Mouse (Mus musculus) liver, adult 2 months (tissue): ENCODE data around the gene Rgs5. TPM values are rescaled to one million over a fixed set of nuclear protein-coding genes. Genes with fewer than 3 reads are reported as not detected.
A peak's percentile ranks its signal among the peaks of the same experiment; 100 is the strongest.

ENCODE experiments used
- DNase-seq: peaks from one replicate; pipeline ENCODE4 v3.0.0-alpha.2; 2011; ENCODE audit warnings: low read depth, low spot score; ENCODE audit errors: extremely low read depth
- H3K27ac ChIP-seq: fragments of 200-500 bp; replicated peaks from 2 replicates; pipeline ENCODE4 v1.5.1; 2012; ENCODE audit warnings: low read depth, mild to moderate bottlenecking, control low read depth, inconsistent platforms, low read length; ENCODE audit not compliant: insufficient read depth
- H3K27me3 ChIP-seq: fragments of 200-500 bp; 2 replicates; pipeline ENCODE4 v1.6.1; 2012; ENCODE audit warnings: mild to moderate bottlenecking, moderate library complexity, low read length, inconsistent platforms; ENCODE audit not compliant: control insufficient read depth, insufficient read depth
- H3K36me3 ChIP-seq: fragments of 200-500 bp; 2 replicates; pipeline ENCODE4 v1.6.1; 2012; ENCODE audit warnings: low read length, inconsistent platforms; ENCODE audit not compliant: control insufficient read depth, insufficient read depth
- H3K4me1 ChIP-seq: fragments of 200-500 bp; 2 replicates; pipeline ENCODE4 v1.6.1; 2011; ENCODE audit warnings: low read length; ENCODE audit not compliant: control insufficient read depth, insufficient read depth
- H3K4me3 ChIP-seq: fragments of 200-500 bp; 2 replicates; pipeline ENCODE4 v1.5.1; 2011; ENCODE audit warnings: low read depth, mild to moderate bottlenecking, control low read depth, low read length, moderate library complexity; ENCODE audit not compliant: insufficient read depth
- H3K79me2 ChIP-seq: fragments of 200-500 bp; 2 replicates; pipeline ENCODE4 v1.6.1; 2012; ENCODE audit warnings: inconsistent platforms, mild to moderate bottlenecking, low read length, moderate library complexity; ENCODE audit not compliant: control insufficient read depth, insufficient read depth
- H3K9ac ChIP-seq: fragments of 200-500 bp; 2 replicates; pipeline ENCODE4 v1.6.1; 2012; ENCODE audit warnings: low read depth, mild to moderate bottlenecking, control low read depth, inconsistent platforms, low read length
- CTCF ChIP-seq: fragments of 200-500 bp; IDR thresholded peaks from 2 replicates; pipeline ENCODE4 v1.5.1; 2011; ENCODE audit warnings: low read depth, low read length, control low read depth
- POLR2A ChIP-seq: fragments of 200-500 bp; IDR thresholded peaks from 2 replicates; pipeline ENCODE4 v1.6.1; 2011; ENCODE audit warnings: low read length, control low read depth; ENCODE audit not compliant: insufficient read depth; ENCODE audit errors: extremely low read depth
- WGBS: fragments of 180-500 bp; shearing (Covaris S2); methylation state at CpG from one replicate; pipeline ENCODE4 v1.1.7; 2018; 5-methylcytosine and 5-hydroxymethylcytosine counted together
- polyA plus RNA-seq: library from polyadenylated mRNA; depleted of rRNA; stranded (reverse); fragments of >200 nt; gene quantifications from 2 replicates; pipeline ENCODE4 v1.2.3, GENCODE M21; 2012; rRNA removed
- total RNA-seq: library from RNA; depleted of rRNA; stranded (reverse); fragments of >200 nt; gene quantifications from 2 replicates; pipeline ENCODE4 v1.2.3, GENCODE M21; 2014; rRNA removed

The Rgs5 gene
- total and polyA plus RNA-seq, 2 experiments = 6.9 to 31.3 TPM

DNA sequence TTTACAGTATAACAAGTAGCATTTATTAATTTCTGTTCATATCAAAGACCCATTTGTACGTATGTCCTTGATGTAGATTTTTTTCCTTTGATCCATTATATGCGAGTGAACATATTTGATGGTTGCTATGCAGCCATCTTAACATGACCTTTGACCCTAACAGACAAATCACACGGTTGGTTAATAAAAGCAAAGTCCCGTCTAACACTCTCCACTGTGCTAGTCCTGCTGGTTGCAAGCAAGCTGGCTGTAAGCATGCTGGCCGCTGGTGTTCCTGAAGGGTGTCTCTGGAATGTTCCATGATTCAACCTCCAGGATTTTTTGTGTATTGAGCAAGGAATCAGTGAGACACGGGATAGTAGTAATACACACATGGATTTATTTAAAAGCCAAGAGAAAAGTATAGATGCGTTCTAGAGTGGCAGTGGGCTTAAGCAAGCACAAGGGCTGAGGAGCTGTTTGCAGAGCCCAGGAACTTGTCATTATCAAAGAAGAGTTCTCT is 75.3 kb downstream of the Rgs5 start:
- Histone ChIP-seq H3K9ac (no peak overlapping the region), H3K27ac (no peak overlapping the region), H3K36me3 (no peaks in the 10 kb centered on the region), H3K4me3 (no peak overlapping the region), H3K79me2 (no peaks in the 10 kb centered on the region), H3K4me1 (no peaks in the 10 kb centered on the region), H3K27me3 (no peaks in the 10 kb centered on the region)
- no peak for TF ChIP-seq POLR2A
- TF ChIP-seq CTCF = no peak
- no peak for DNase-seq
- WGBS = 71% methylated on average over 7 of the region's 7 CpGs

DNA sequence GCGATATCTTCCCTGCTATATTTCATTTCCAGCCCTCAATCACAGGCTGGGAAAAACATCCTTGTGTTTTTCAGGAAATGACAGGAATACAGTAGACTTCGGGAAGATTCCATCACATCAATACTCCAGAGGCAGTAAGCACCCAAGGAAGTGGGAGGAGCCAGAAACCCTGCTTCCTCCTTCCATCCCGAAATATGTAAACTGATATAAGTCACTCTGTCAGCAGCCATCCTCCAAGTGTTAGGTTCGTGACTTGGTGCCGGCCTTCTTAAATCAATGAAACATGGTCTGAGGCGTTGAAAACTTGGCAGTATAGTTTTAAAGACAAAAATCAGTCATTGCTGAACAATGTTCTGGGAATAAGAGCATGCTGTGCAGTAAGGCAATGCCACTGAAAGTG is 80.8 kb downstream of the Rgs5 start:
- no peak overlapping the region for H3K27ac ChIP-seq
- H3K27me3 ChIP-seq = no peaks in the 10 kb centered on the region
- H3K9ac ChIP-seq = no peak overlapping the region
- no peaks in the 10 kb centered on the region for H3K79me2 ChIP-seq
- no peaks in the 10 kb centered on the region for H3K36me3 ChIP-seq
- TF ChIP-seq CTCF (no peak), POLR2A (no peak)
- DNase-seq = no peak
- 70% methylated on average over 6 of the region's 6 CpGs for WGBS
- H3K4me3 ChIP-seq = no peak overlapping the region
- no peaks in the 10 kb centered on the region for H3K4me1 ChIP-seq

GRCm38 (mm10) chr1:169737231-169737630 is 81.9 kb downstream of the Rgs5 start:
- Histone ChIP-seq H3K4me1 (no peaks in the 10 kb centered on the region), H3K27ac (no peak overlapping the region), H3K27me3 (no peaks in the 10 kb centered on the region), H3K4me3 (no peak overlapping the region), H3K9ac (no peak overlapping the region), H3K79me2 (no peaks in the 10 kb centered on the region), H3K36me3 (no peaks in the 10 kb centered on the region)
- 74% methylated on average over 6 of the region's 6 CpGs for WGBS
- TF ChIP-seq POLR2A = no peak
- peak; percentile 12 for DNase-seq

DNA sequence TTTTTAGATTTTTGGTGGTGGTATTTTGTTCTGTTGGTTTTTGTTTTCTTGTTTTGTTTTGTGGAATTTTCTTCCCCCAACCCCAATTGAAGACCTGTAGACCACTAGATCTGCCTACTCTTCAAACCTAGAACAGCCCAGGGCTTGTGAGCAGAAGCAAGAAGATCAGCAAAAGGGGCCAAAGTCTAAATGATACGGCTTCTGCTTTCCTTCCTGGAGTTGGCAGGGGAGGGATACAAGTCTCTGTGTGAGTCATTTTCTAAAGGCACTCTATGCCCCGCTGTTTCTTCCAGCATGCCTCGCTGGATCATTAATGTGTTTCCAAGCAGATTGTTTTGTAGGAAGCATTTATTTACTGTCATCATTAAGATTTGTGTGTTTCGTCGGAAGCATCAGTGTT is 85.8 kb downstream of the Rgs5 start:
- TF ChIP-seq CTCF (no peak), POLR2A (no peak)
- no peak overlapping the region for H3K27ac ChIP-seq
- no peaks in the 10 kb centered on the region for H3K27me3 ChIP-seq
- no peak for DNase-seq
- no peaks in the 10 kb centered on the region for H3K79me2 ChIP-seq
- no peaks in the 10 kb centered on the region for H3K4me1 ChIP-seq
- H3K36me3 ChIP-seq = no peaks in the 10 kb centered on the region
- no peak overlapping the region for H3K4me3 ChIP-seq
- H3K9ac ChIP-seq = no peak overlapping the region
- WGBS = 76% methylated on average over 5 of the region's 5 CpGs

Other genes with a start within 250 kb of the Rgs5 start
- gene Nuf2, start 124.0 kb upstream of the Rgs5 start, total RNA-seq = 0.28 and 0.94 TPM in 2 replicates
- not detected in 2 replicates for gene Nuf2, start 124.0 kb upstream of the Rgs5 start, polyA plus RNA-seq
- gene Rgs4, start 92.1 kb downstream of the Rgs5 start, total RNA-seq = 1.3 and 3.6 TPM in 2 replicates
- 0.36 and 0.51 TPM in 2 replicates for gene Rgs4, start 92.1 kb downstream of the Rgs5 start, polyA plus RNA-seq